Mouse (Mus musculus): ENCODE measurements around the gene Ptk7. TPM values are rescaled to one million over a fixed set of nuclear protein-coding genes. Genes with fewer than 3 reads are reported as not detected.
"Not testable (repeated sequence)": the region's sequence is repeated elsewhere in the genome, so short reads cannot be mapped to it uniquely, and the experiment has no call there.

The Ptk7 gene
- polyA plus RNA-seq, 1 experiment from 2014 or later, result 15.3 TPM

DNA sequence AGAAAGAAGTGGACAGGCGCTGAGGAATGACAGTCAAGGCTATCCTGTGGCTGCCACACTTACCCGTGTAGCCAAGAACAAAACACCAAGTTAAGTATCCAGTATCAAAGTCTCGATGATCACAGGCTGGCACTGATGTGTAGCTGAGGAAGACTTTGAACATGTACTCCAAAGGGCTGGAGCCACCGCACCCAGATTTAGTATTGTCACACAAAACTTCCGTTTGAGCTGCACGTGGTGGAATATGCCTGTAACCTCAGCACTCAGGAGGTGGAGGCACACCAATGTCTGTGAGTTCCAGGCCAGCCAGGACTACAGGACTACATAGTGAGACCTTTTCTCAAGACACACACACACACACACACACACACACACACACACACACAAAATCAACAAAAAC, 70.2 kb downstream of the Ptk7 start:
- 95% methylated on average over 6 of the region's 6 CpGs for WGBS
- peaks cover 5% of the 10 kb centered on the region for H3K4me1 ChIP-seq (ENCODE audit: control insufficient read depth, insufficient read depth, low read length)
- no peak overlapping the region for H3K4me3 ChIP-seq (ENCODE audit: low read depth, low read length)
- ATAC-seq, result no peak
- no peak overlapping the region for H3K9ac ChIP-seq (ENCODE audit: low read length)
- no peaks in the 10 kb centered on the region for H3K9me3 ChIP-seq (replicated peaks; ENCODE audit: control insufficient read depth, low read length)
- H3K27ac ChIP-seq (ENCODE audit: low read depth, low read length), result no peak overlapping the region
- H3K36me3 ChIP-seq (ENCODE audit: control insufficient read depth, insufficient read depth, low read length), result peaks cover 8% of the 10 kb centered on the region; the same call in 1 of the 2 replicates
- H3K4me2 ChIP-seq (ENCODE audit: low read length), result no peak overlapping the region
- H3K27me3 ChIP-seq (replicated peaks; ENCODE audit: control insufficient read depth, insufficient read depth, low read length), result no peaks in the 10 kb centered on the region
- DNase-seq (ENCODE audit: low spot score), result no peak

DNA sequence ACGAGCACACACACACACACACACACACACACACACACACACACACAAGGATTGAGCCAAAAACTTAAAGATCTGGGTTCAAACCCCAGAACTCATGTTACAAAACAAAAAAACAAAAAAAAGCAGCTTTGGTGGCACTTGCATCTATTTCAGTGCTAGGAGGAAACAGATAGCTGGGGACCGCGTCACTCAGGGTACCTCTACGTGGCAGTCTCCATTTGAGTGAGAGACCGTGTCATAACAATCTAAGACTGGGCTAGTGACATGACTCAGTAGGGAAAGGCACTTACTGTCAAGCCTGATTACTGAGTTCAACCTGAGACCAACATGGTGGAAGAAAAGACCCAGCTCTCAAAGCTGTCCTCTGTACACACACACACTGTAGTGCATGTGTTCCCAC, 71.2 kb downstream of the Ptk7 start:
- WGBS, result 87% methylated on average over 5 of the region's 5 CpGs
- no peaks in the 10 kb centered on the region for H3K36me3 ChIP-seq (ENCODE audit: control insufficient read depth, insufficient read depth, low read length)
- ATAC-seq, result no peak
- H3K9me3 ChIP-seq (replicated peaks; ENCODE audit: control insufficient read depth, low read length), result no peaks in the 10 kb centered on the region
- H3K27me3 ChIP-seq (replicated peaks; ENCODE audit: control insufficient read depth, insufficient read depth, low read length), result no peaks in the 10 kb centered on the region
- H3K4me1 ChIP-seq (ENCODE audit: control insufficient read depth, insufficient read depth, low read length), result peaks cover 15% of the 10 kb centered on the region
- no peak overlapping the region for H3K4me3 ChIP-seq (ENCODE audit: low read depth, low read length)
- H3K9ac ChIP-seq (ENCODE audit: low read length), result no peak overlapping the region
- H3K4me2 ChIP-seq (ENCODE audit: low read length), result no peak overlapping the region
- H3K27ac ChIP-seq (ENCODE audit: low read depth, low read length), result no peak overlapping the region
- DNase-seq (ENCODE audit: low spot score), result no peak

DNA sequence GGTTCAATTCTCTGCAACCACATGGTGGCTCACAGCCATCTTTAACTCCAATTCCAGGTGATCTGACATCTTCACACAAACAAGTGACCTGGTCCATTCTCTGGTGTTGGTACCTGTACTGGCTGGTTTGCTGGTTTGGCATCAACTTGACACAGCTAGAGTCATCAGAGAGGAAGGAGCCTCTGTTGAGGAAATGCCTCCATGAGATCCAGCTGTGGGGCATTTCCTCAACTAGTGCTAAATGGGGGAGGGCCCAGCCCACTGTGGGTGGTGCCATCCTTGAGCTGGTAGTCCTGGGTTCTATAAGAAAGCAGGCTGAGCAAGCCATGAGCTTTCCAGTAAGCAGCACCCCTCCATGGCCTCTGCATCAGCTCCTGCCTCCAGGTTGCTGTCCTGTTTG, 72.0 kb downstream of the Ptk7 start:
- H3K27ac ChIP-seq (ENCODE audit: low read depth, low read length); H3K9ac ChIP-seq (ENCODE audit: low read length); H3K9me3 ChIP-seq (replicated peaks; ENCODE audit: control insufficient read depth, low read length); DNase-seq (ENCODE audit: low spot score); H3K27me3 ChIP-seq (replicated peaks; ENCODE audit: control insufficient read depth, insufficient read depth, low read length); H3K4me2 ChIP-seq (ENCODE audit: low read length); H3K36me3 ChIP-seq (ENCODE audit: control insufficient read depth, insufficient read depth, low read length); ATAC-seq; H3K4me3 ChIP-seq (ENCODE audit: low read depth, low read length): not testable (repeated sequence)
- peaks cover 20% of the 10 kb centered on the region for H3K4me1 ChIP-seq (ENCODE audit: control insufficient read depth, insufficient read depth, low read length)

DNA sequence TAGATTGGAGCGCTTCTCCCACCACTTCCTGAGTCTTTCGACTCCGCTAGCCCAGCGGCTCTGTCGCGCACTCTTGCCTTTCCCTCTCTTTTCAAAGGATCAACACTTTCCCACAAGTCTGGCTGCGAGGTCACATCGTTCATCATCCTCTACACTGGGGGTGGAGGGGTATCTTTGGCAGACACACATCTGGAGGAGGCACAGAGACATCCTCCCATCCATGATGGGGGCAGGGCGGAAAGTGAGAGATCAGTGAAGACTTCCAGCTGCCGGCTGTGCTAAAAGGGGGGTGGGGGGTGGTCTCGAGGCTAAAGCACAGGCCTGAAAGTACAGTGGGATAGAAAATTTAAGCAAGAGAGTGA, 72.7 kb downstream of the Ptk7 start:
- Histone ChIP-seq H3K4me1 (ENCODE audit: control insufficient read depth, insufficient read depth, low read length) (peaks cover 22% of the 10 kb centered on the region), H3K36me3 (ENCODE audit: control insufficient read depth, insufficient read depth, low read length) (peaks cover 7% of the 10 kb centered on the region), H3K27me3 (replicated peaks; ENCODE audit: control insufficient read depth, insufficient read depth, low read length) (no peaks in the 10 kb centered on the region), H3K27ac (ENCODE audit: low read depth, low read length) (peak overlapping the region; percentile 80), H3K4me2 (ENCODE audit: low read length) (peak overlapping the region; percentile 95), H3K4me3 (ENCODE audit: low read depth, low read length) (peak overlapping the region; percentile 97), H3K9me3 (replicated peaks; ENCODE audit: control insufficient read depth, low read length) (no peaks in the 10 kb centered on the region), H3K9ac (ENCODE audit: low read length) (peak overlapping the region; percentile 59)
- 0% methylated on average over 11 of the region's 11 CpGs for WGBS
- ATAC-seq, result no peak; the same call in 1 of the 2 replicates
- no peak for DNase-seq (ENCODE audit: low spot score)

DNA sequence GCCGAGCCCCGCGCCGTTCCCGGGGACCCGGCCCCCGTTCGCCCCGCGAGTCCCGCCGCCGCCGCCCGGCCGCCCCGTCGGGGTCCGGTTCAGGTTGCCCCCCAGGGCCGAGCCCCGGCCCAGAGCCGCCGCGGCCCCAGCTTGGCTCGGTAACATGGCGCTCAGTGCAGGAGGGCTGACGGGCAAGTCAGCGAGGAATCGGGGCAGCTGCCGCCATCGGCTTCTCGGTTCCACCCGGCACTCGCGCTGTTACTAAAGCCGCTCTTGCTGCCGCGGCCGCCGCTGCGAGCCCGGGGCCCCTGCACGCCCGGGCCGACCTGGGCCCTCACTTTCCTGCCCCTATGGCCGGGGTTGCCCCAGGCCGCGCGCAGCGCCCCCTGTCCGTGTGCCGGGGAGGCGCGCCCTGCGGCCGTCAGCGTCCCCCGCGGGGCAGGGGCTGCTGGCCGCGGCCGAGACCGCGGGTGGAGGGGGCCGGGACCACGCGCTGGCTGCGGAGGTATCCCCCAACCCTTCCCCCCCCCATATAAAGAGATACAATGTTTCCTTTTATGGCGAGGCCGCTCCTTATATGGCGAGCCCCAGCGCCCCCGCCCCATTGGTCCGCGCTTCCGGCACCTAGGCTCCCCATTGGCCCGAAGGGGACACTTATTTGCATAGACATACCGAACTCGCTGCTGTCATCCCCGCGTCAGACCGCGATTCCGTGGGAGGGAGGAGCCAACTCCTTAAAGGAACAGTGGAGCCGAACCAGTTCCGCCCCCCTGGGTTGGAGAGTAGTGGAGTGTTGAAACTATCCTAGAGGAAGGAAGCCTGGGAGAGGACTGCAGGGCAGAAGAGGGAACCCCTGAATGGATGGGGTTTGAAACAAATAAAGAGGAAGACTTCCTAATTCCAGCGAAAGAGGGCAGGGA, 73.4 kb downstream of the Ptk7 start, which contains the start of gene Srf:
TSS of gene Srf (minus strand) at position 503 of the 911 bp plus-strand sequence.
- Histone ChIP-seq H3K4me1 (ENCODE audit: control insufficient read depth, insufficient read depth, low read length) (peaks cover 22% of the 10 kb centered on the region), H3K9ac (ENCODE audit: low read length) (peak within 1 kb of the TSS; percentile 96), H3K27ac (ENCODE audit: low read depth, low read length) (peak within 1 kb of the TSS; percentile 91), H3K9me3 (replicated peaks; ENCODE audit: control insufficient read depth, low read length) (no peaks in the 10 kb centered on the region), H3K36me3 (ENCODE audit: control insufficient read depth, insufficient read depth, low read length) (peaks cover 14% of the 10 kb centered on the region), H3K4me3 (ENCODE audit: low read depth, low read length) (peak within 1 kb of the TSS; percentile 97), H3K4me2 (ENCODE audit: low read length) (peak within 1 kb of the TSS; percentile 95), H3K27me3 (replicated peaks; ENCODE audit: control insufficient read depth, insufficient read depth, low read length) (no peaks in the 10 kb centered on the region)
- ATAC-seq, result peak; percentile 96
- DNase-seq (ENCODE audit: low spot score), result peak; percentile 99
- WGBS, result under 1% methylated on average over 86 of the region's 87 CpGs

DNA sequence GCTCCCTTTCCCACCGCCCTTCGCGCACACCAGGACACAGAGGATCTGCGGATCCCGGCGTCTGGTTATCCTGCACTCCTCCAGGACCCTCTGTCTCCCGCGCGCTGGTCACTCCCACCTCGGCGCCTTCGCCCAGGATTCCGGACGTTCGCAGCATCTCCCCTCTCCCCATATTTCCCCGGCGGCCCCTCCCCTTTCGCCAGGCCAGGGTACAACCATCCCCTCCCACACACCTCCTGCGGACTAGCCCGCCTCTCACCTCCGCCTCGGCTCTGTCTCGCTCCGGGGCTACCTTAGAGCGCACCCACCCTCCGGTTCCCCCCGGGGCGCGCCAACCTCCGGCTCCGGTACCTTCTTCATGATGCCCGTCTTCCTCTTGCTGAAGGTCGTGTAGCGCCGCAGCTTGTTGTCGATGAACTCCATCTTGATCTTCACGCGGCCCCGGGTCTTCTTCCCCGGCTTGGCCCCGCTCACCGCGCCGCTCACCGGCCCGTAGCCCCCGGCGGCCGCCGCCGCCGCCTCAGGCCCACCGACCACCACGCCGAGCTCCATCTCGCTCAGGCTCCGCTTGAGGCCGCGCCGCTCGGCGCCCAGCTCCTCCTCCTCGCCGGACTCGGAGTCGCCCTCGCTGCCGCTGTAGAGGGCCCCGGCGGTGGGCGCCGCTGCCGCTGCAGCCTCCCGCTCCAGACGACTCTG, 74.2 kb downstream of the Ptk7 start:
- peak overlapping the region; percentile 96 for H3K9ac ChIP-seq (ENCODE audit: low read length)
- H3K9me3 ChIP-seq (replicated peaks; ENCODE audit: control insufficient read depth, low read length), result no peaks in the 10 kb centered on the region
- no peaks in the 10 kb centered on the region for H3K27me3 ChIP-seq (replicated peaks; ENCODE audit: control insufficient read depth, insufficient read depth, low read length)
- peaks cover 22% of the 10 kb centered on the region for H3K36me3 ChIP-seq (ENCODE audit: control insufficient read depth, insufficient read depth, low read length)
- peak; percentile 10 for ATAC-seq
- under 1% methylated on average over 72 of the region's 75 CpGs for WGBS
- H3K4me1 ChIP-seq (ENCODE audit: control insufficient read depth, insufficient read depth, low read length), result peaks cover 22% of the 10 kb centered on the region
- H3K4me3 ChIP-seq (ENCODE audit: low read depth, low read length), result peak overlapping the region; percentile 97
- peak overlapping the region; percentile 91 for H3K27ac ChIP-seq (ENCODE audit: low read depth, low read length)
- H3K4me2 ChIP-seq (ENCODE audit: low read length), result peak overlapping the region; percentile 95
- DNase-seq (ENCODE audit: low spot score), result peak; percentile 29

DNA sequence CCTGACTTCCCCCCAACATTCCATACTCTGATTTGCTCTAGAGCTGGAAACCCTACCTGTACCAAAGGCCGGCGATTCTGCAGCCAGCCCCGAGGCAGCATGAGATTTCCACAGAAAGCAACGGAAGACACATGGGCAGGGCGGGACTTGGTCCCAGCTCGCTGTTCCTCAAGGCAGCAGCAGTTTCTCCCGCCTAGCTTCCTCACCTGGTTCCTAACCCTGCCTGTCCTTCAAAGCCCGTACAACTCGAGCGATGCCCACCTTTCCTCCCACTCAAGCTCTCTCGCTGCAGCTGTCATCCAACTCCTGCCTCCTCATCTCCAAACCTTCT, 74.7 kb downstream of the Ptk7 start:
- under 1% methylated on average over 11 of the region's 11 CpGs for WGBS
- ATAC-seq, result no peak
- no peak overlapping the region for H3K27ac ChIP-seq (ENCODE audit: low read depth, low read length)
- peak; percentile 20 for DNase-seq (ENCODE audit: low spot score)
- no peaks in the 10 kb centered on the region for H3K27me3 ChIP-seq (replicated peaks; ENCODE audit: control insufficient read depth, insufficient read depth, low read length)
- peaks cover 22% of the 10 kb centered on the region for H3K4me1 ChIP-seq (ENCODE audit: control insufficient read depth, insufficient read depth, low read length)
- no peaks in the 10 kb centered on the region for H3K9me3 ChIP-seq (replicated peaks; ENCODE audit: control insufficient read depth, low read length)
- peak overlapping the region; percentile 95 for H3K4me2 ChIP-seq (ENCODE audit: low read length)
- peak overlapping the region; percentile 97 for H3K4me3 ChIP-seq (ENCODE audit: low read depth, low read length)
- peak overlapping the region; percentile 96 for H3K9ac ChIP-seq (ENCODE audit: low read length)
- peaks cover 27% of the 10 kb centered on the region for H3K36me3 ChIP-seq (ENCODE audit: control insufficient read depth, insufficient read depth, low read length)

DNA sequence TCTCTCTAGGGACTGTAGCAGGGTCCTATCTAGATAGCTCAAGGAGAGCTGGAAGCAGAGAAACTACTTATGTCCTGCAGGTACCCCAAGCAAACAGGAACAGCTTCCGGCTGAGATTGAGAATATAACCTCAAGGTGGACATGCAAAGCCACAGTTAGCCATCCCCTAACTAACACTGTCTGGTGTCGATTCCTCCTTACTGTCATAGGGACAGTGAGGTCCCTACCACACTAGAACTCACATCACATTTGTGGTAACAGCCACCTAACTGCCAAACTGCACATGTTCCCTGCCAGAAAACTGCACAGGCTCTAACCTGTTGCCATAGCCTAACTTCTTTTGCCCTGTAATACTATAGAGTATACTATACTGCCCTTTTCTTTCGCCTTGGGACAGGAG, 75.4 kb downstream of the Ptk7 start:
- Histone ChIP-seq H3K4me1 (ENCODE audit: control insufficient read depth, insufficient read depth, low read length) (peaks cover 22% of the 10 kb centered on the region), H3K4me2 (ENCODE audit: low read length) (peak overlapping the region; percentile 95), H3K9ac (ENCODE audit: low read length) (peak overlapping the region; percentile 96; the same call in 1 of the 2 replicates), H3K4me3 (ENCODE audit: low read depth, low read length) (peak overlapping the region; percentile 97), H3K27ac (ENCODE audit: low read depth, low read length) (no peak overlapping the region), H3K9me3 (replicated peaks; ENCODE audit: control insufficient read depth, low read length) (no peaks in the 10 kb centered on the region), H3K36me3 (ENCODE audit: control insufficient read depth, insufficient read depth, low read length) (peaks cover 34% of the 10 kb centered on the region), H3K27me3 (replicated peaks; ENCODE audit: control insufficient read depth, insufficient read depth, low read length) (no peaks in the 10 kb centered on the region)
- no peak for ATAC-seq
- 81% methylated on average over 3 of the region's 3 CpGs for WGBS
- DNase-seq (ENCODE audit: low spot score), result no peak

DNA sequence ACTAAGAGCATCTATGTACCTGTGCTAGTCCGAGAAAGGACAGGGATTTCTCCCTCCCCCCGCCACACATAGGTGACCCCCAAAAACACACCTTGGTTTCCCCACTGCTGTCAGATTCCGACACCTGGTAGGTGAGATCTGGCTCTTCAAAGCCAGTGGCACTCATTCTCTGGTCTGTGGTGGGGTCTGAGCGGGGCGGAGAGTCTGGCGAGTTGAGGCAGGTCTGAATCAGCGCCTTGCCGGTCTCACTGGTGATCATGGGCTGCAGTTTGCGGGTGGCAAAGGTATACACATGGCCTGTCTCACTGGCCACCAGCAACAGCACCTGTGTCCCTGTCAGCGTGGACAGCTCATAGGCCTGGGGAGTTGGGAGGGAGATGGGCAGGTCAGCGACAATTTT, 75.8 kb downstream of the Ptk7 start:
- ATAC-seq (no peak), DNase-seq (ENCODE audit: low spot score) (no peak)
- peaks cover 38% of the 10 kb centered on the region for H3K36me3 ChIP-seq (ENCODE audit: control insufficient read depth, insufficient read depth, low read length)
- peaks cover 22% of the 10 kb centered on the region for H3K4me1 ChIP-seq (ENCODE audit: control insufficient read depth, insufficient read depth, low read length)
- no peaks in the 10 kb centered on the region for H3K9me3 ChIP-seq (replicated peaks; ENCODE audit: control insufficient read depth, low read length)
- H3K4me3 ChIP-seq (ENCODE audit: low read depth, low read length), result peak overlapping the region; percentile 29
- WGBS, result 42% methylated on average over 11 of the region's 11 CpGs
- H3K27me3 ChIP-seq (replicated peaks; ENCODE audit: control insufficient read depth, insufficient read depth, low read length), result no peaks in the 10 kb centered on the region
- H3K9ac ChIP-seq (ENCODE audit: low read length), result peak overlapping the region; percentile 44
- H3K27ac ChIP-seq (ENCODE audit: low read depth, low read length), result peak overlapping the region; percentile 61
- peak overlapping the region; percentile 95 for H3K4me2 ChIP-seq (ENCODE audit: low read length)
